Comparison of ENCODE assay signal across 12 mouse cellular contexts in the genomic region with DNA sequence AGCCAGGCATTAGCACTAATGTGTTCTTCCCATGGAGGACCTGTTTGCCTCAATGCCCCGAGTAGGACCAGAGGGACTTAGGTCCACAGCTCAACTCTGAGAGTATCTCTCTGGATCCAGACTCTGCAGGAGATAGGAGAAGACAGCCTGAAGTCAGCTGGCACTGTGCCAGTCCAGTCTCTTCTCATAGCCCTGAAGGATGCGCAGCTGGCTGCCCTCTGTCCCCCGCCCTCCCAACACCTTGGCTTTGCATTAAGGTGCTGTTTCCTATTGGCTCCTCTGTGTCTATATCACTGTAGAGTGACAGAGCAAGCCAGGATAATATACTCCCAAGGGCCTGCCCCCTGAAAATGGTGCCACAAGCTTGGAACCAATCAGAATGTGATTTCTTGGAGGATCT.
DNase-seq lines count a peak whose midpoint lies in the region; ATAC-seq and TF ChIP-seq lines count a peak whose summit lies in the region.
"Had no signal": no experiment of that assay in that cellular context is flagged by ENCODE, and none has a peak within 500 bp of the region (broad histone marks: within the 10 kb centered on the region; RNA-seq: fewer than 3 reads in every experiment).

No protein-coding gene starts in this region.

- no peaks in the 10 kb centered on the region for H3K9me3 ChIP-seq in kidney, embryonic 14.5 days (ENCODE audit: control insufficient read depth, low read length)
- no peaks in the 10 kb centered on the region for H3K9me3 ChIP-seq in MEL (replicated peaks; ENCODE audit: insufficient read depth, low read length)

- TF ChIP-seq POLR2A in MEL (IDR thresholded peaks at IDR 0.05; ENCODE audit: control insufficient read depth in 1 of 2, insufficient read depth in 1 of 2, low read depth in 1 of 2, low read length in 2 of 2, poor library complexity in 1 of 2): no peak

- peak; percentile 14 for DNase-seq in adrenal gland, postnatal 14 days
- no peak for DNase-seq in adrenal gland, postnatal 10 days
- no peak for DNase-seq in kidney, postnatal 25 days
- peak; percentile 64 for DNase-seq in MEL (ENCODE audit: low read depth, low spot score)
- peak; percentile 59 for DNase-seq in liver
- no peak for DNase-seq in neural tube, embryonic 10.5 days (ENCODE audit: extremely low spot score, low spot score)
- DNase-seq in layer of hippocampus, postnatal 36 days: no peak
- DNase-seq: gastrocnemius, postnatal 36 days; kidney, adult 2 months; thymus, postnatal 36 days had no signal

- no peaks in the 10 kb centered on the region for H3K4me1 ChIP-seq in kidney, embryonic 14.5 days (ENCODE audit: control insufficient read depth, insufficient read depth, low read length)
- H3K4me1 ChIP-seq in MEL (ENCODE audit: control insufficient read depth in 1 of 2, insufficient read depth in 2 of 2, low read length in 2 of 2): peaks cover 0 to 19% of the 10 kb centered on the region in 2 experiments

- H3K4me2 ChIP-seq in kidney, embryonic 14.5 days (replicated peaks; ENCODE audit: low read depth, low read length): no peak overlapping the region

- TF ChIP-seq CTCF in MEL (IDR thresholded peaks at IDR 0.05 in 2 of 3, conservative IDR thresholded peaks at IDR 0.05 in 1 of 3; ENCODE audit: control insufficient read depth in 1 of 3, insufficient read depth in 1 of 3, low read depth in 2 of 3, low read length in 3 of 3, poor library complexity in 1 of 3, severe bottlenecking in 1 of 3): no peak

- no peak for TF ChIP-seq EP300 in MEL (IDR thresholded peaks at IDR 0.05; ENCODE audit: low read depth in 1 of 2, low read length in 2 of 2)

- no peaks in the 10 kb centered on the region for H3K27me3 ChIP-seq in kidney, embryonic 14.5 days (ENCODE audit: control insufficient read depth, insufficient read depth, low read length)
- H3K27me3 ChIP-seq in MEL (ENCODE audit: control insufficient read depth in 1 of 2, insufficient read depth in 2 of 2, low read length in 2 of 2): no peaks in the 10 kb centered on the region

- TF ChIP-seq RAD21 in MEL (IDR thresholded peaks at IDR 0.05; ENCODE audit: low read depth, low read length): no peak

- no peaks in the 10 kb centered on the region for H3K36me3 ChIP-seq in kidney, embryonic 14.5 days (ENCODE audit: control insufficient read depth, insufficient read depth, low read length)
- peaks cover 0 to 11% of the 10 kb centered on the region in 2 experiments; a peak in 2 of 4 replicates for H3K36me3 ChIP-seq in MEL (ENCODE audit: control insufficient read depth in 1 of 2, insufficient read depth in 2 of 2, low read length in 2 of 2)

- no peak overlapping the region for H3K4me3 ChIP-seq in kidney, embryonic 14.5 days (ENCODE audit: low read length)
- no peak overlapping the region for H3K4me3 ChIP-seq in MEL (ENCODE audit: control insufficient read depth in 1 of 2, insufficient read depth in 1 of 2, low read depth in 2 of 2, low read length in 2 of 2)

- H3K79me2 ChIP-seq in MEL (ENCODE audit: control insufficient read depth, insufficient read depth, low read length, poor library complexity): no peaks in the 10 kb centered on the region

- 90% methylated on average over 3 of the region's 3 CpGs for WGBS in kidney, embryonic 14.5 days

- H3K9ac ChIP-seq in kidney, embryonic 14.5 days (ENCODE audit: low read depth, low read length): no peak overlapping the region
- H3K9ac ChIP-seq in MEL (ENCODE audit: control insufficient read depth, low read depth, low read length, poor library complexity, severe bottlenecking): no peak overlapping the region

- ATAC-seq in kidney, embryonic 14.5 days (ENCODE audit: low FRiP score, low TSS enrichment): 0 out of 2 replicates have a peak, but pooled peaks have one; percentile 25

- no peak overlapping the region for H3K27ac ChIP-seq in kidney, embryonic 14.5 days (ENCODE audit: low read depth, low read length)
- H3K27ac ChIP-seq in MEL (ENCODE audit: control insufficient read depth, low read depth, low read length): no peak overlapping the region
- H3K27ac ChIP-seq: macrophage had no signal

TF ChIP-seq in MEL, 35 proteins besides CTCF, POLR2A, EP300 and RAD21:
- TF ChIP-seq GATA1 (IDR thresholded peaks at IDR 0.05; ENCODE audit: low read depth, low read length) (0 out of 2 replicates have a peak, but pooled peaks have one; percentile 7), HCFC1 (IDR thresholded peaks at IDR 0.05; ENCODE audit: low read depth, low read length) (no peak), RCOR1 (IDR thresholded peaks at IDR 0.05; ENCODE audit: low read depth, low read length) (no peak), ZMIZ1 (IDR thresholded peaks at IDR 0.05; ENCODE audit: low read depth, low read length) (no peak)

Comparison
In these comparisons a context has a peak if more than half of its experiments do, and no peak if none do; other contexts are left out.
1. DNase-seq: peak in adrenal gland, postnatal 14 days (single experiment), MEL (single experiment) and liver (single experiment); none in adrenal gland, postnatal 10 days (single experiment), kidney, postnatal 25 days (0 of 2), neural tube, embryonic 10.5 days (single experiment) and layer of hippocampus, postnatal 36 days (0 of 2).